Mouse (Mus musculus): ENCODE results near the gene Hist1h3c.

DNA sequence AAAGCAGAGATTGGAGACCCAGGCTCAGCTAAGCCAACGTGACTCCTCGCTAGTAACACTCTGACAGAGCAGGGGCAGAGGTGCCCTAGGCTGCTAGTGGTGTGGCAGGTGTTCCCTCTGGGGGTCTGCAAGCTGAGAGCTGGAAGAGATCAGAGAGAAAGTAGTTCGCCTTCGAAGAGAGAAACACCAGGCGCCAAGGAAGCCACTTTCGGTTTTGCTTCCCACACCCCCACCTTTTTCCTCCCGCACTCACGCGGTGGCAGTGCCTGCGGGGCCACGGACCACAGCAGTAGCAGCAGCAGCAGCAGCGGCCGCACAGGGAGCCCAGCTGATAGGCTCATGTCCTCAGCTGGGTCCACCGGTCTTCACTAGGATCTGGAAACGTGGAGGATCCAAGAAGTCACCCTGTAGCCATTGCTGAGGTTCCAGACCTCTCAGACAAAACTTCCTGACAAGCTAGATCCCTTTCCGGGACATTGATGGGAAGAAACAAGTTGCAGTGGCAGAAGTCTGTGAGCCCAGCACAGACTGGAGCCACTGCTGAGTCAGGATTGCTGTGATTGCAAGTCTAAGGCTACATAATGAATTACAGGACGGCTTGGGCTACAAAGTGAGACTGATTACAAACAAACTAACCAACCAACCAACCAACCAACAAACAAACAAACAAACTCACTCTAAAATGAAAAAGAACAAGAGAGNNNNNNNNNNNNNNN is 34.9 kb downstream of the Hist1h3c start, which contains the start of gene Hfe:
- TF ChIP-seq POLR2A (IDR thresholded peaks at IDR 0.05; ENCODE audit: control insufficient read depth, low read depth, low read length) (peak; percentile 34; the same call in 1 of the 2 replicates), CTCF (IDR thresholded peaks at IDR 0.05; ENCODE audit: control insufficient read depth, insufficient read depth, insufficient replicate concordance, low read depth, low read length) (no peak)

Data from testis, adult 2 months (tissue).